Mouse (Mus musculus): Measurements from ENCODE around the gene Gm49601.

The Gm49601 gene

GRCm38 (mm10) chr16:18608226-18608625, 18.0 kb downstream of the Gm49601 start:
- no peak for DNase-seq (ENCODE audit: low read depth, low spot score)

- no peak for DNase-seq (ENCODE audit: low read depth, low spot score)
Observed at GRCm38 (mm10) chr16:18605705-18606104, 20.5 kb downstream of the Gm49601 start.

- DNase-seq (ENCODE audit: low read depth, low spot score) = no peak
Observed at GRCm38 (mm10) chr16:18604267-18604701, 21.9 kb downstream of the Gm49601 start.

- no peak for DNase-seq (ENCODE audit: low read depth, low spot score)
Observed at GRCm38 (mm10) chr16:18601447-18601846, 24.8 kb downstream of the Gm49601 start.

GRCm38 (mm10) chr16:18598006-18598405, 28.2 kb downstream of the Gm49601 start:
- no peak for DNase-seq (ENCODE audit: low read depth, low spot score)

GRCm38 (mm10) chr16:18596255-18596654, 30.0 kb downstream of the Gm49601 start:
- DNase-seq (ENCODE audit: low read depth, low spot score) = no peak

GRCm38 (mm10) chr16:18593930-18594329, 32.3 kb downstream of the Gm49601 start:
- no peak for DNase-seq (ENCODE audit: low read depth, low spot score)

GRCm38 (mm10) chr16:18591047-18592018, 34.9 kb downstream of the Gm49601 start:
- DNase-seq (ENCODE audit: low read depth, low spot score) = no peak

- no peak for DNase-seq (ENCODE audit: low read depth, low spot score)
Observed at GRCm38 (mm10) chr16:18589804-18590790, 36.1 kb downstream of the Gm49601 start, which contains the start of gene Tbx1. Gene Tbx1, minus strand, starts transcription at chr16:18590671.

GRCm38 (mm10) chr16:18589080-18589621, 37.1 kb downstream of the Gm49601 start:
- no peak for DNase-seq (ENCODE audit: low read depth, low spot score)

GRCm38 (mm10) chr16:18588738-18589055, 37.5 kb downstream of the Gm49601 start:
- no peak for DNase-seq (ENCODE audit: low read depth, low spot score)

GRCm38 (mm10) chr16:18587847-18588737, 38.1 kb downstream of the Gm49601 start:
- DNase-seq (ENCODE audit: low read depth, low spot score) = no peak

- DNase-seq (ENCODE audit: low read depth, low spot score) = no peak
Observed at GRCm38 (mm10) chr16:18586906-18587546, 39.2 kb downstream of the Gm49601 start.

- DNase-seq (ENCODE audit: low read depth, low spot score) = no peak
Observed at GRCm38 (mm10) chr16:18586076-18586905, 39.9 kb downstream of the Gm49601 start.

- no peak for DNase-seq (ENCODE audit: low read depth, low spot score)
Observed at GRCm38 (mm10) chr16:18585676-18586075, 40.6 kb downstream of the Gm49601 start.

GRCm38 (mm10) chr16:18584901-18585510, 41.2 kb downstream of the Gm49601 start:
- DNase-seq (ENCODE audit: low read depth, low spot score) = no peak

GRCm38 (mm10) chr16:18583673-18584357, 42.4 kb downstream of the Gm49601 start:
- no peak for DNase-seq (ENCODE audit: low read depth, low spot score)

GRCm38 (mm10) chr16:18583169-18583568, 43.1 kb downstream of the Gm49601 start:
- DNase-seq (ENCODE audit: low read depth, low spot score) = no peak

Measured in forelimb bud, embryonic 11.5 days (tissue).